Mouse (Mus musculus) ES-Bruce4 (cell line): ENCODE measurements around the gene Skint6. TPM values are rescaled to one million over a fixed set of nuclear protein-coding genes. Genes with fewer than 3 reads are reported as not detected.

Experiments used
- H3K27ac ChIP-seq: 2 replicates; pipeline ENCODE4 v1.5.1; 2012; ENCODE audit warnings: low read length, inconsistent platforms; ENCODE audit not compliant: insufficient read depth
- H3K27me3 ChIP-seq: 2 replicates; pipeline ENCODE4 v1.6.1; 2012; ENCODE audit warnings: mild to moderate bottlenecking, low read length, inconsistent platforms; ENCODE audit not compliant: control insufficient read depth, poor library complexity, insufficient read depth, severe bottlenecking
- H3K36me3 ChIP-seq: 2 replicates; pipeline ENCODE4 v1.6.1; 2012; ENCODE audit warnings: inconsistent platforms, mild to moderate bottlenecking, low read length, moderate library complexity; ENCODE audit not compliant: control insufficient read depth, poor library complexity, insufficient read depth, severe bottlenecking
- H3K4me1 ChIP-seq: one replicate; pipeline ENCODE4 v1.8.1; 2011; ENCODE audit warnings: low read length; ENCODE audit not compliant: control insufficient read depth, insufficient read depth
- H3K4me3 ChIP-seq: 2 replicates; pipeline ENCODE4 v1.5.1; 2011; ENCODE audit warnings: low read depth, mild to moderate bottlenecking, low read length
- H3K9ac ChIP-seq: 2 replicates; pipeline ENCODE4 v1.6.1; 2012; ENCODE audit warnings: low read depth, mild to moderate bottlenecking, inconsistent platforms; ENCODE audit not compliant: poor library complexity, severe bottlenecking
- H3K9me3 ChIP-seq: replicated peaks from 2 replicates; pipeline ENCODE4 v1.6.1; 2012; ENCODE audit warnings: mild to moderate bottlenecking, low read length, inconsistent platforms; ENCODE audit not compliant: control insufficient read depth, poor library complexity, insufficient read depth, severe bottlenecking
- CTCF ChIP-seq: IDR thresholded peaks from one replicate; pipeline ENCODE4 v1.8.1; 2011; ENCODE audit warnings: low read depth, low read length
- EP300 ChIP-seq: IDR thresholded peaks from 2 replicates; pipeline ENCODE4 v1.6.1; 2011; ENCODE audit warnings: low read depth, low read length; ENCODE audit not compliant: insufficient read depth
- POLR2A ChIP-seq: IDR thresholded peaks from one replicate; pipeline ENCODE4 v1.8.1; 2011; ENCODE audit warnings: low read length; ENCODE audit not compliant: insufficient read depth
- polyA plus RNA-seq: library from polyadenylated mRNA; stranded (reverse); fragments of >200 nt; gene quantifications from 2 replicates; pipeline ENCODE4 v1.2.4, GENCODE M21; 2011; ENCODE audit warnings: low read depth; ENCODE audit not compliant: missing spikeins, insufficient read depth, insufficient read length

Gene Skint6
- polyA plus RNA-seq, 1 experiment, result not detected

GRCm38 (mm10) chr4:112790646-112791045, 496.1 kb downstream of the Skint6 start:
- Histone ChIP-seq H3K4me3 (no peak overlapping the region), H3K4me1 (no peaks in the 10 kb centered on the region), H3K9me3 (0 out of 2 replicates have a peak, but pooled peaks cover 3% of the 10 kb centered on the region), H3K27me3 (no peaks in the 10 kb centered on the region), H3K27ac (no peak overlapping the region), H3K9ac (no peak overlapping the region), H3K36me3 (no peaks in the 10 kb centered on the region)
- TF ChIP-seq POLR2A (no peak), CTCF (no peak), EP300 (no peak)

- Histone ChIP-seq H3K9me3 (no peaks in the 10 kb centered on the region), H3K9ac (no peak within 1 kb of the TSS), H3K27ac (no peak within 1 kb of the TSS), H3K4me1 (no peaks in the 10 kb centered on the region), H3K27me3 (no peaks in the 10 kb centered on the region), H3K4me3 (no peak within 1 kb of the TSS), H3K36me3 (no peaks in the 10 kb centered on the region)
- TF ChIP-seq EP300 (no peak), CTCF (no peak), POLR2A (no peak)
These were observed 512.0 kb downstream of the Skint6 start, which contains the start of gene Skint10 for GRCm38 (mm10) chr4:112774766-112775165. Gene Skint10, minus strand, starts transcription at chr4:112774866.
